Mouse (Mus musculus) bone marrow, adult 2 months (tissue): ENCODE measurements at regions not wholly inside any gene's neighbourhood (a gene's known extent, or its start where the extent isn't known, plus 50 kb on each side); places are given as distances from the start of the nearest gene placed in this dataset.

Source experiments
- CTCF ChIP-seq: fragments of 200-500 bp; IDR thresholded peaks from 2 replicates; pipeline ENCODE4 v1.5.1; 2011; ENCODE audit warnings: low read length, control low read depth; ENCODE audit not compliant: control insufficient read depth, insufficient read depth
- POLR2A ChIP-seq: fragments of 200-500 bp; IDR thresholded peaks from 2 replicates; pipeline ENCODE4 v1.6.1; 2011; ENCODE audit warnings: low read depth, mild to moderate bottlenecking, control low read depth, low read length, borderline replicate concordance; ENCODE audit not compliant: control insufficient read depth

- TF ChIP-seq CTCF (no peak), POLR2A (no peak)
Measured at GRCm38 (mm10) chr14:62167090-62167489, 125.3 kb upstream of the Rnaseh2b start.
